Mouse (Mus musculus) embryo, embryonic 9.5 days (tissue): ENCODE data around the gene Ppl.

Experiments
- DNase-seq: peaks from one replicate; pipeline ENCODE4 v3.0.0-alpha.2; 2017; ENCODE audit errors: extremely low spot score

The Ppl gene

DNA sequence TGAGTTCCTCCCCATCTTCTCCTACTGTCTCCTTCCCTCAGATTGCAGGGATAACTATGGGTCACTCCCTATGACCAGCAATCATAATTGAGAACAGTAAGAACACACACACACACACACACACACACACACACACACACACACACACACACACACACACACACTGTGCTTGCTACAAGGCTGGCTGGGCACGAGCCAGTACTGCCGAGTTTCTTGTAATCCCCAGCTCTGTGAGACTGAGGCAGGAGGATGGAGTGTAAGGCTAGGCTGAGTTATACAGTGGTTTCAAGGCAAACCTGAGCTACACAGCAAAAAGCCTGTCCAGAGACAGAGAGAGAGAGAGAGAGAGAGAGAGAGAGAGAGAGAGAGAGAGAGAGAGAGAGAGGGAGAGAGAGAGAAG is 2.0 kb downstream of the Ppl start:
- DNase-seq: no peak

- no peak for DNase-seq
Observed at GRCm38 (mm10) chr16:5123476-5123875, 8.7 kb downstream of the Ppl start.

DNA sequence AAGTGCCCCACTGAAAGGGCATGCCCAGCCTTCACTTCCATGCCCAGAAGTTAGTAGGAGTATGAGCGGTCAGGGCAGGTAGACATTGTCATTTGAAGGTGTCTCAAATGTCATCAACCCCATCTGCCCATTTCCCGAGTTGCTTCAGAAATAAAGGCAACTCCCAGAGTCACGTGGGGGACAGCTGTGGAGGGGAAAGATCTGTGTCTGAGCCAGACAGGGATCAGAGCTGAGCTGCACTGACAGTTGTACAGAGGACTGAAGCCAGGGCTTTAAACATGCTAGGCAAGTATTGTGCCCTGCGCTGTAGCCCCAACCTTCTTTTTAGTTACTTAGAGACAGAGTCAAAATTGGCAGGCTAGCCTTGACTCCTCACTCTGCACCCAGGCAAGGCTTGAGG is 12.4 kb downstream of the Ppl start:
- no peak for DNase-seq

DNA sequence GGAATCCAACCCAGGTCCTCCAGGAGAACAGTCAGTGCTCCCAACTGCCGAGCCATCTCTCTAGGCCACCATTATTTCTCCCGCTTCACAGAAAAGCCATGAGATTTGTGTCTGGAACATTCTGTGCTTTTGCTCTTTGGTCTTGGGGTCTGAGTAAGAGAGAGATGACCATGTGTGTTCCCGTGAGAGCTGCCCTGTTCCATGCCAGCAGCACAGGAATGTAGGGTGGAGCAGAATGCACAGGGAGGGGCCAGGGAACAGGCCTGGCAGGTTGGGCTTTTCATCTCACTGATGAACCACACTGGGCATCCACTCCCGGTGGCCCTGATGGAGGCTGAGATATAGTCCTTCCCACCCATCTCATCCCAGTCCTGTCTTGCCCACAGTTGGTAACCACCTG is 12.8 kb downstream of the Ppl start:
- no peak for DNase-seq

DNA sequence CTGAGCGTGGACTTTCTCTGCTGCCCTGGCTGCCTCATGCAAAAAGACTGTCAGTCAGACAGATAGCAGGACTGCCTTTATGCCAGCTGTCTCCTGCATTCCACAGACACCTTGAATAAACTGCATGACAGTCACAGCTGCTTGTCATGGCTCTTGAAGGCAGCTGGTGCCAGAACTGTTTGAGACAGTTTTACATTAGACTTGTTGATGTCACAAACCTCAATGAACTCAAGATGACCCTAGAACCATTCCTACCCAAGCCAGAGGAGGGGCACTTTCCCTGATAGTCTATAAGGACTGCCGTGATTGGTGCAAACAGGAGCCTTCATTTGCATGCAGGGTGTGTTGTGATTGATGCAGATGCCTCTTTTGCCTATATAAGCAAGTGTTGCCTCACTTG is 18.6 kb downstream of the Ppl start:
- DNase-seq: no peak

- DNase-seq: no peak
Observed at GRCm38 (mm10) chr16:5113002-5113550, 19.1 kb downstream of the Ppl start.

DNA sequence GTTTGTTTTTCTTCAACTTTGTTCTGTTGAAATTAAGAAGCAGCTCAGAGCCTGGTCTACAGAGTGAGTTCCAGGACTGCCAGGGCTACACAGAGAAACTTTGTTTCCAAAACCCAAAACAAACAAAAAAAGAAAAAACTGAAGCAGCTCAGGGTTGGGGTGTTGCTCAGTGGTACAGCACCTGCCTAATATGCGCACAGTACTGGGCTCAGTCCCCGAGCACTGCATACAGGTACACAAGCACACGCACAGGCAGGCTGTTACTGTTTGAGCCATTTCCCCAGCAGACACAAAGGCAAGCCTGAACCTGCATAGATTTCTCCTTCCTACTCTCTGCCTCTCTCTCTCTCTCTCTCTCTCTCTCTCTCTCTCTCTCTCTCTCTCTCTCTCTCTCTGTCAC is 21.2 kb downstream of the Ppl start:
- DNase-seq: no peak

- DNase-seq: no peak
Observed at GRCm38 (mm10) chr16:5109877-5110276, 22.3 kb downstream of the Ppl start.

DNA sequence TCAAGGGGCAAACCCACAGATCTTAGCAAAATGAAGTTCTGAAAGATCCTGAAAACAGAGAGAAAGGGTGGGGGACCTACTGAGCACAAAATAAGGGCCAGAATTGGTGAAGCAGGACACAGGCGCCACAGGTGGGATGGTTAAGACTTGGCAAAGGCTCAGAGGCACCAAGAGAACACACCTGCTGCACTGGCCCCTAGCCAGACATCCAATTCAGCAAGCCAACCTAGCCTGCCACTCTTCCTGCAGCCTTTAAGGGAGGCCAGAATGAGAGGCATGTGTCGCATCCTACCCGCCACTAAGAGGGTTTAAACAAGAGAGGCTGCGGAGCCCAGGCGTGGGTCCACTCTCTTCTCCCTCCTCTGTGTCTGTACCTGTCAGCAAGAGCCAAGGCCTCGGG is 31.2 kb downstream of the Ppl start:
- DNase-seq: no peak

DNA sequence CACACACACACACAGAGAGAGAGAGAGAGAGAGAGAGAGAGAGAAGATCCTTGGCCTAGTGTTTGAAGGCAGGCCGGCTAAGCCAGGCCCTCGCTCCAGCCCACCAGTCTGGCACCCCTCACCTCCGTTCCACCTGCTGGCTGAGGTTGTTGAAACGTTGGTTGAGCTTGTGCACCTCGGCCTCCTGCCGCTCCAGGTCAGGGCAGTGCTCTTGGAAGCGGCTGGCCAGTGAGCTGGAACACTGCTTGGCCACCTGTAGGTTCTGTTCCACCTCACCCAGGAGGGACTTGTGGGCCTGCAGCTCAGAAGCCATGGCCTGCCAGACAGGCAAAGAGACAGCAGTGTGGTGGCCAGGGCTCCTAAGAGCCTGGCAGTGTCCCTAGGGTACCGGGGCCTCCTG is 35.7 kb downstream of the Ppl start:
- no peak for DNase-seq

GRCm38 (mm10) chr16:5093285-5093684 is 38.9 kb downstream of the Ppl start:
- DNase-seq: no peak

DNA sequence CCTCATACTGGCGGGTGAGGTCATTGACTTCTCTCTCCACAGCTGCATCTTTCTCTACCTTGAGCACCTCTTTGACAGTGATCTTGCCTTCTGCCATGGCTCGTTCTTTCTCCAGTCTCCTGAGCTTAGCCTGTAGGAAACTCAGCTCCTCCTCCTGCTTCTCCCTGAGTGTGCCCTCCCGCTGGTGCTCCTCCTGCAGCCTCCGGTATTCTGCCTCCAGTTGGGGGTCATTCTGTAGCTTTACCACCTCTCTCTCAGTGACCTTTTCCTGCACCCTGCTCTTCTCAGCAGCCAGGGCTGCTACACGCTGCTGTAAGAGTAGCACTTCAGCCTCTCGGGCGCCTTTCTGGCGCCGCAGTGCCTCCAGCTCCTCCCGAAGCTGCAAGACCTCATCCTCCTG is 43.2 kb downstream of the Ppl start:
- no peak for DNase-seq

GRCm38 (mm10) chr16:5086179-5086578 is 46.0 kb downstream of the Ppl start:
- no peak for DNase-seq

DNA sequence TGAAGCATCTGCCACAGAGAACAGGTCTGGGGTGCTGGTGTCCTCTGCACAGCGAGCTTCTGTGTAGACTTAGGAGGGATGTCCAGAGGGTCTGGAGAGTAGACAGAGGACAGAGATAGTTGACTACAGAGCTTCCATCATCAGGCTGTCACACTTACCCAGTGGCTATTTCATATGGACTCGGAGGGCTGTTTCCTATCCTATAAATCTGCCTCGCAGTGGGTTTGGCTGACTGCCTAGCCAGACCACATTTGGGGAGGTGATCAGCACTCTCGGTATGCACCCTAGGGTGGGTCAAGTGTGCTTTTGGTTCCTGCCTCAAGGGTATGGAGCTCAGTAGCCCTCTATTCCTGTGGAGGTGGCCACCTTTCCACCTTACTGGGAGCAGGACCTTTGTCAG is 47.0 kb downstream of the Ppl start:
- no peak for DNase-seq

- no peak for DNase-seq
Observed at GRCm38 (mm10) chr16:5074341-5074740, 57.9 kb downstream of the Ppl start.

- DNase-seq: no peak
Observed at GRCm38 (mm10) chr16:5071974-5072373, 60.2 kb downstream of the Ppl start.

GRCm38 (mm10) chr16:5070321-5070720 is 61.9 kb downstream of the Ppl start:
- DNase-seq: no peak

DNA sequence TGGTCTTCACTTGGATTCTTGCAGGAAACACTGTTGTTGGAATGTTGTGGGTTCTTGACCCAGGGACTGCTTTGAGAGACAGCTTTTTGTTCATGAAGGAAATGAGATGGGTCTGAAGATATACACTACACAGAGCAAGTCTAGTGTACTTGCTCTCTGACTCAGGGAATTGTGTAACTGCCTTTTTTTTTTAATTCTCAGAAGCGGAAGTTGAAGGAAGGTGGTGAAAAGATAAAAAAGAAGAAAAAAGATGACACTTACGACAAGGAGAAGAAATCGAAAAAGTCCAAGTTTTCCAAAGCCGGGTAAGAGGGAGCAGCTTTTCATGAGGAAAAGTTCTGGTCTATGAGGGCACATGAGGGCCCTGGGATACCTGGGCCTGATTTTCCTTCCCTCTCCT is 68.7 kb downstream of the Ppl start:
- no peak for DNase-seq

DNA sequence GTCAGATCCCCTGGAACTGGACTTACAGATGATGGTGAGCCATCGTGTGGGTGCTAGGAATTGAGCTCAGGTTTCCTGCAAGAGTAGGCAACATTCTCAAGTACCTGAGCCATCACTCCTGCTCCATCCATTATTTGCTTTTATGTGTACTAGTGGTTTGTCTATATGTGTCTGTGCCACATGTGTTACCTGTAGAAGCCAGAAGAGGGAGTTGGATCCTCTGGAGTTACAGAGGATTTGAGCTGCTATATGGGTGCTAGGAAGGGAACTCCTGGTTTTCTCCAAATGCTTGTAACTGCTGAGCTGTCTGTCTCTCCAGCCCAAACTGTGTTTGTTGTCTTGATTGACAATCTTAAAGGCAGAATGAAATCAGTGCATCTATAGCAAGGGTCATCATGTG is 74.1 kb downstream of the Ppl start:
- DNase-seq: peak; percentile 4

DNA sequence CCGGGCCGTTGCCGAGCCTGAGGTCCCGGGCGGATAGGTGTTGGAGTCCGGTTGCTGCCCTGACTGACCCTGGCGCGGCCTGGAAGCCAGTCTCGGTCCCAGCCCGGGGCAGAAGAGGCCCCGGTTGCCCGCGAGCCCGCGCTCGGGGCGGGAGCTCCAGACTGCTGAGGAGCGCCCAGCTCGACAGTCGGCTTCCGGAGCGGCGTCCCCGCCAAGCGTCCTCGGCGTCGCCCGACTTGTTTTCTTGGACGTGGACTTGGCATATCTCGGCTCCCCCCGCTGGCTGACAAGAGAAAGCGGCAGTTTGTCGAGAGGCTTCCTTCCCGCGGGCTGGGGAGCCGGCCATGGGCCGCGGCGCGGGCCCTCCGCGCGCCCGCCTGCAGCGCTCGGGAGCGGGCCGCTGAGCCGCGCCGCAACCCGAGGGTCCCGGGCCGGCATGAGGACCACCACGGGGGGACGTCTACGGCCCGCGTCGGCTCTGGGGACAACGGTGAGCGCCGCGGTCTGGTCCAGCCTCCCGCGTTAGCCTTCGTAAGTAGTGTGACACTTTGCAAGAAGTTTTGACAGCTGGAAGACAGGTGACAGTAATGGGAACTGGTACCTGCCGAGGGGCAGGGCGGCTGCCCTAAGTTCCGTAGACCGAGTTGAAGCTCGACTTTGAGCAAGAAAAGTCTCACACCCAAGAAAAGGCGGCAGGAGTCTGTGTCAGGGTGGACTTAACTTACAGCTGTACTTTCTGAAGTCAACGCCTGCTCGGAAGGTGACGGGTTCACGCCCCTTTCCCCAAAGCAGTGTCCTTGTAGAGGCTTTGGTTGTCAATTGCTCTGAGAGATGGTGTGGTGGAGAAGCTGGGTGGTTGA is 81.7 kb downstream of the Ppl start:
- DNase-seq: no peak

DNA sequence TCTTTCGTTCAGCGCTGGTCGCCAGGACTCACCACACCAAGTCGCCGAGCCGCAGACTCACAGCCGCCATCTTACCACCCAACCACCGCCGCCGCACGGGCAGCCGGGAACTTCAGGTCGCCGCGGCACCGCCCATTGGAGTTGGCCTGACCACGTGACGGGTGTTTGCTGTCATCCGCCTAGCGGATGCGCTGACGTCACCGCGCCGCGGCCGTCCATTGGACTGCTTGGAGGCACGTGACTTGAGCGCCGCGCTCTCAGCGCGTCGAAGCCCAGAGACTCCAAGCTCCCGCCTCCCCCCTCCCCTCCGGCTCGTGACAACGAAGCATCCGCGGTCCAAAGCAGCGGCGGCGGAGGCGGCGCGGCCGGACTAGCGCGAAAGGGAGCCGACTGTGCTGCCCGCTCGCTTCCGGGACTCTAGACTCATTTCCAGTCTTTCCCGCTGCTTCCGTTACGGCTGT is 82.4 kb downstream of the Ppl start, which contains the start of the genes Glyr1 and Ubn1:
Gene Glyr1, minus strand, starts transcription at position 90 of the 461 bp plus-strand sequence.
Gene Ubn1, plus strand, starts transcription at position 284 of the 461 bp plus-strand sequence.
- peak; percentile 97 for DNase-seq

- DNase-seq: peak; percentile 12
Observed at GRCm38 (mm10) chr16:5049182-5049773, 82.9 kb downstream of the Ppl start.

- no peak for DNase-seq
Observed at GRCm38 (mm10) chr16:5045322-5045721, 86.9 kb downstream of the Ppl start.
